Mouse (Mus musculus): Measurements from ENCODE around the gene Mbtps2. TPM values are rescaled to one million over a fixed set of nuclear protein-coding genes. Genes with fewer than 3 reads are reported as not detected.

Gene Mbtps2
- total and polyA plus RNA-seq, 3 experiments: 7.0 to 209 (median 31.8) TPM

DNA sequence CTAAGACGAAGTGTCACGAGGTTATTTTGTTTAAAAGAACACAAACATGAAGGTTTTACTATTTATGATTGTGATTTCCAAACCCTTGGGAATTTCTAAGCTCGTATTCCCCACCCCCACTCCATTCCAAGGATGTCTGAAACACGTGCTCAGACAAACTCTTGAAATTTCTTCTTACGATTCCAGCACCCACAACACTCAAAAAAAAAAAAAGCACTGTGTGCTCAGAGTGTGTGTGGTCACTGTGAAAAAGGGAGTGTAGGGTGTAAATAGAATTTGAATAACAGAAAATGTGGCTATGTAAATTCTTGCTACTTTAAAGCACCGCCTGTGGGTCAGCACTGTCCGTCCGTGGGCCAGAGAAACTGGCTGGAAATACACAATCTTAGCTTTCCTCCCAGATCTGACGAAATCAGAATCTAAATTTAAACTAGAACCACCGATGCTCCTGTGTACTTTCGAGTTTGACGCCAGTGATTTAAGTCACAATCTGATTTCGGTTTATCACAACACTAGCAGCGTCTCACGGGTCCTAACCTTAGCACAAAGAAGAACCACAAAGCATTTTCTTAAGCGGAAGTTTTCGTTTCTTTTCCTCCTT lies 830 bp downstream of the Mbtps2 start (continued):
- no peak for TF ChIP-seq ZMIZ1 (IDR thresholded peaks at IDR 0.05; ENCODE audit: low read depth, low read length)
- no peak for TF ChIP-seq NRF1 (IDR thresholded peaks at IDR 0.05; ENCODE audit: insufficient read depth, low read depth, low read length, poor library complexity, severe bottlenecking)
- TF ChIP-seq MAZ (IDR thresholded peaks at IDR 0.05; ENCODE audit: low read depth, low read length): no peak
- TF ChIP-seq RCOR1 (IDR thresholded peaks at IDR 0.05; ENCODE audit: low read depth, low read length): peak; percentile 96
- no peak for TF ChIP-seq USF1 (IDR thresholded peaks at IDR 0.05; ENCODE audit: low read depth, low read length)
- TF ChIP-seq SMC3 (IDR thresholded peaks at IDR 0.05; ENCODE audit: low read depth, low read length): no peak
- TF ChIP-seq BHLHE40 (IDR thresholded peaks at IDR 0.05; ENCODE audit: borderline replicate concordance, low read depth, low read length): peak; percentile 57; the same call in 1 of the 2 replicates
- peak; percentile 53 for TF ChIP-seq GATA1 (IDR thresholded peaks at IDR 0.05; ENCODE audit: low read depth, low read length)
- TF ChIP-seq POLR2AphosphoS5 (IDR thresholded peaks at IDR 0.05; ENCODE audit: borderline replicate concordance, low read depth, low read length): no peak
- TF ChIP-seq MAX (IDR thresholded peaks at IDR 0.05; ENCODE audit: low read length): 0 out of 2 replicates have a peak, but pooled peaks have one; percentile 30
- no peak for TF ChIP-seq SIN3A (IDR thresholded peaks at IDR 0.05; ENCODE audit: low read length)

- peak overlapping the region; percentile 35; the same call in 1 of the 2 replicates for H3K27ac ChIP-seq (ENCODE audit: control insufficient read depth, low read depth, low read length)
- peak; percentile 36 for DNase-seq (ENCODE audit: low read depth, low spot score)
- TF ChIP-seq MXI1 (IDR thresholded peaks at IDR 0.05; ENCODE audit: low read depth, low read length): no peak
These were observed 1.7 kb downstream of the Mbtps2 start for GRCm38 (mm10) chrX:157596802-157597201.

DNA sequence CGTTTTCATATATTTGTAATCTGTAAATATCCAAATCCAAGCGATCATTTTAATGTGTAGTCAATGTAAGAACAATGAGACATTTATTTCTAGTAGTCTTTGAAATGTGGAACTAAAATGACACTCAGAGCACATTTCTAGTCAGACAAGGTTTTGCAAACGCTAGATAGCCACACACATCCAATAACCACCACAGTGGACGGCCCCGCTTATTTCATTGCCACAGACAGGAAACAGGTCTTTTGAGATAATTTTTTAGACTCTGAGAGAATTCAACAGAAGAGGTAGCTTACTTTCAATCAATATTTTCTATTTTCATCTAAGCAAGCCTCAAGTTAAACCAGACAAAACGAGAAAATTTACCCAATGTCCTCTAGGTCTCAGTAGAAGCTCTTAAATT lies 2.6 kb downstream of the Mbtps2 start:
- Histone ChIP-seq H3K4me3 (ENCODE audit: control insufficient read depth in 1 of 2, insufficient read depth in 1 of 2, low read depth in 2 of 2, low read length in 2 of 2) (peak overlapping the region in 1 of 2 experiments; percentile 61; a peak in 2 of 4 replicates), H3K27me3 (ENCODE audit: control insufficient read depth in 1 of 2, insufficient read depth in 2 of 2, low read length in 2 of 2) (no peaks in the 10 kb centered on the region)
- TF ChIP-seq USF2 (IDR thresholded peaks at IDR 0.05; ENCODE audit: borderline replicate concordance in 1 of 2, insufficient read depth in 1 of 2, low read depth in 1 of 2, low read length in 2 of 2) (no peak), MXI1 (IDR thresholded peaks at IDR 0.05; ENCODE audit: low read depth, low read length) (peak; percentile 48; the same call in 1 of the 2 replicates), POLR2A (IDR thresholded peaks at IDR 0.05; ENCODE audit: control insufficient read depth in 1 of 2, insufficient read depth in 1 of 2, low read depth in 1 of 2, low read length in 2 of 2, poor library complexity in 1 of 2) (no peak), ZNF384 (IDR thresholded peaks at IDR 0.05; ENCODE audit: low read depth, low read length) (peak; percentile 78), KAT2A (conservative IDR thresholded peaks at IDR 0.05; ENCODE audit: low read depth, low read length) (no peak), MAX (IDR thresholded peaks at IDR 0.05; ENCODE audit: low read length) (no peak), NELFE (IDR thresholded peaks at IDR 0.05; ENCODE audit: low read depth, low read length) (no peak), NRF1 (IDR thresholded peaks at IDR 0.05; ENCODE audit: insufficient read depth, low read depth, low read length, poor library complexity, severe bottlenecking) (no peak), RCOR1 (IDR thresholded peaks at IDR 0.05; ENCODE audit: low read depth, low read length) (peak; percentile 76), USF1 (IDR thresholded peaks at IDR 0.05; ENCODE audit: low read depth, low read length) (no peak), ETS1 (IDR thresholded peaks at IDR 0.05; ENCODE audit: low read depth, low read length) (peak; percentile 48; the same call in 1 of the 2 replicates), CHD1 (IDR thresholded peaks at IDR 0.05; ENCODE audit: low read depth, low read length) (no peak), SMC3 (IDR thresholded peaks at IDR 0.05; ENCODE audit: low read depth, low read length) (no peak), POLR2AphosphoS2 (IDR thresholded peaks at IDR 0.05; ENCODE audit: low read length) (no peak), CTCF (IDR thresholded peaks at IDR 0.05 in 2 of 3, conservative IDR thresholded peaks at IDR 0.05 in 1 of 3; ENCODE audit: control insufficient read depth in 1 of 3, insufficient read depth in 1 of 3, low read depth in 2 of 3, low read length in 3 of 3, poor library complexity in 1 of 3, severe bottlenecking in 1 of 3) (no peak), RAD21 (IDR thresholded peaks at IDR 0.05; ENCODE audit: low read depth, low read length) (no peak), UBTF (IDR thresholded peaks at IDR 0.05; ENCODE audit: borderline replicate concordance, insufficient read depth, low read depth, low read length) (no peak), ZKSCAN1 (IDR thresholded peaks at IDR 0.05; ENCODE audit: low read depth, low read length) (no peak), JUND (IDR thresholded peaks at IDR 0.05; ENCODE audit: low read depth, low read length) (no peak), TAL1 (IDR thresholded peaks at IDR 0.05; ENCODE audit: low read length) (peak; percentile 71), MAZ (IDR thresholded peaks at IDR 0.05; ENCODE audit: low read depth, low read length) (no peak), E2F4 (IDR thresholded peaks at IDR 0.05; ENCODE audit: borderline replicate concordance, low read depth, low read length) (no peak), BHLHE40 (IDR thresholded peaks at IDR 0.05; ENCODE audit: borderline replicate concordance, low read depth, low read length) (no peak)

More at GRCm38 (mm10) chrX:157596802-157597201, 1.7 kb downstream of the Mbtps2 start:
- Histone ChIP-seq H3K9ac (ENCODE audit: control insufficient read depth, low read depth, low read length, poor library complexity, severe bottlenecking) (no peak overlapping the region), H3K79me2 (ENCODE audit: control insufficient read depth, insufficient read depth, low read length, poor library complexity) (peaks cover 17% of the 10 kb centered on the region), H3K4me3 (ENCODE audit: control insufficient read depth in 1 of 2, insufficient read depth in 1 of 2, low read depth in 2 of 2, low read length in 2 of 2) (peak overlapping the region; percentile 3 to 61), H3K9me3 (replicated peaks; ENCODE audit: insufficient read depth, low read length) (no peaks in the 10 kb centered on the region), H3K36me3 (ENCODE audit: control insufficient read depth in 1 of 2, insufficient read depth in 2 of 2, low read length in 2 of 2) (peaks cover 0 to 20% of the 10 kb centered on the region in 2 experiments; a peak in 3 of 4 replicates), H3K27me3 (ENCODE audit: control insufficient read depth in 1 of 2, insufficient read depth in 2 of 2, low read length in 2 of 2) (no peaks in the 10 kb centered on the region), H3K4me1 (ENCODE audit: control insufficient read depth in 1 of 2, insufficient read depth in 2 of 2, low read length in 2 of 2) (peaks cover 11% of the 10 kb centered on the region in 2 experiments)

More for the DNA sequence above, 2.6 kb downstream of the Mbtps2 start:
- Histone ChIP-seq H3K79me2 (ENCODE audit: control insufficient read depth, insufficient read depth, low read length, poor library complexity) (peaks cover 17% of the 10 kb centered on the region), H3K27ac (ENCODE audit: control insufficient read depth, low read depth, low read length) (peak overlapping the region; percentile 45), H3K9me3 (replicated peaks; ENCODE audit: insufficient read depth, low read length) (no peaks in the 10 kb centered on the region), H3K4me1 (ENCODE audit: control insufficient read depth in 1 of 2, insufficient read depth in 2 of 2, low read length in 2 of 2) (peaks cover 11% of the 10 kb centered on the region in 2 experiments), H3K36me3 (ENCODE audit: control insufficient read depth in 1 of 2, insufficient read depth in 2 of 2, low read length in 2 of 2) (peaks cover 0 to 20% of the 10 kb centered on the region in 2 experiments; a peak in 3 of 4 replicates), H3K9ac (ENCODE audit: control insufficient read depth, low read depth, low read length, poor library complexity, severe bottlenecking) (peak overlapping the region; percentile 31)
- DNase-seq (ENCODE audit: low read depth, low spot score): peak; percentile 85
